Mouse (Mus musculus): ENCODE measurements around the gene Bcl2.

The Bcl2 gene

DNA sequence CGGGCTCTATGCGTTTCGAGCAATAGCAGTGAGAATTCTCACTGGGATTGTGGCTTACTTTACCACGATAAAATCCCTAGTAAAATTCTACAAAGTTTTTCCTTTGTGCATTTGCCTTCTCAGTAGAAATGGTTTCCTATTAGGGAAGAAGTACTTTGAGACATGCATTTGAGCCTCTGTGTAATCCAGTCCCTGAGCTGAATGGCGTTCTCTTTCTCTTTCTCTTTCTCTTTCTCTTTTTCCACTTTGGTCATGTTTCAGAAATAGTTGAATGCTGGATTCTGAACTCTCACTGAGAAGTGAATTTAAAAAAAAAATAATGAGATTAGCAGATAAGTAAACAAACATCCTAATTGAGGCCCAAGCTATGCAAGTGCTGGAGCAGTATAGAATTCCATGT, 191.1 kb downstream of the Bcl2 start:
- intact Hi-C loops (cut with DNase I): no loop called here

DNA sequence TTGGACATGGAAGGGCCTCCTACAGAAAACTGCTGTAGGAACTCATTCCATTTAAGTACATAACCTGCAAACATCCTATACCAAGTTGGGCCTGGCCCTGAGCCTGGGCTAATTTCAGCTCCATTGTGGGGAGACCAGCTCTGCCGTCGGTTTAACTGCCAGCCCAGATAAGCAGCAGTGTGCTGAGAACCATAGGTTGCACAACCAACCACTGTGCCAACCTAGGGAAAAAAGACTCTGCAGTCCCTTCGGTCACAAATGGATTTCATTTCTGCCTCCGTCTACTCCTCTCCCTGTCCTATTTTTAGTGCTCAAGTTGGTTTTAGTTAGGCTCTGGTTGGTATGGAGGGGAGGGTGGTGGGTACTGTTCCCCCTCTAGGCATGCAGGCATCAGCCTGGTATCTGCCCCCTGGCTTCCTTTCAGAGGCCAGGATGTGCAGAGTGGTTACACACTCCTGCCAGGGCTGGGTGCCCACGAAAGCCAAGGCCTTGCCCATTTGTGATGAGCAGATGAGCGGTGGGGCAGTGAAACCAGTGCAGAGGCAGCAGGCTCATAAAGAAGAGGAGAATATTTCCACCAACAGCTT, 196.4 kb downstream of the Bcl2 start:
- intact Hi-C loops (cut with DNase I): loop anchor here (10.0 kb wide), 1 partner anchor 297 kb away; no protein-coding TSS in a partner anchor

- intact Hi-C loops (cut with DNase I): loop anchor here (10.0 kb wide), 1 partner anchor 298 kb away; no protein-coding TSS in a partner anchor
These were observed 197.0 kb downstream of the Bcl2 start for GRCm38 (mm10) chr1:106517099-106517498.

- intact Hi-C loops (cut with DNase I): loop anchor here (2.0 to 10.0 kb wide), 2 partner anchors 201 to 299 kb away; no protein-coding TSS in a partner anchor
These were observed 198.5 kb downstream of the Bcl2 start for GRCm38 (mm10) chr1:106515611-106516010.

DNA sequence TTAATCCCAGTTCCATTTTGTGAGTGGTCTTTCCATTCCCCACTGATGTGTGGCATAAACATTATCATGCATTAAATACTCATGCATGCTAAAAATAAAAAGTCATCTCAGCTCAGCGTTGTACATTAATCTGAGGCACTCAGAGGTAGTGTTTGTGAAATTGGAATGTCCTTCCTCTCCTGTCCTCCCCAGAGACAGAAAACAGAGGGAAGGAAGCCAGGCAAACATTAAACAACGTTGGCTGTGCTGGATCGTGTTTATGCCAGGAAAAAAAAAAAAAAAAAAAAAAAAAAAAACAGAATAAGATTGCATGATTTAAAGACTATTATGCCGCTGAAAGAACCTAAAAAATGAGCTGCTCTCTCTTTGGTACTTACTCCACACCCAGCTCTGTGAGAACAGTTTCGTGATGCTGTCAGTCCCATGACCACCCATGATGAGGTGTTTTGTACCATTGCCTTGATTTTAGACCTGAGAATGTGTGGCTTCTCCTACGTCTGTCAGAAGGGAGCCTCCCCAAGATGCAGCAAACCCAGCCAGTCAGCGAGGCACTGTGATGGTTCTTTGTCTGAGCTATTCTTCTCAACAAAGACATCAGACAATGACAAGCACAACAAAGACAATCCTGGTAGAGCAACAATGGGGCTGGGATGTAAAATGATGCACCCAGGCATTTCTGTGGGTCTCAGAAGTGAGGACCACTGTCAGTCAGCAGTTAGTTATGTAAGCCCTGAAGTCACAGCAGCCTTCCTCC, 200.0 kb downstream of the Bcl2 start:
- intact Hi-C loops (cut with DNase I): loop anchor here (2.0 to 10.0 kb wide), 2 partner anchors 203 to 301 kb away; no protein-coding TSS in a partner anchor

GRCm38 (mm10) chr1:106513481-106513880, 200.6 kb downstream of the Bcl2 start:
- intact Hi-C loops (cut with DNase I): loop anchor here (10.0 kb wide), 1 partner anchor 301 kb away; no protein-coding TSS in a partner anchor

DNA sequence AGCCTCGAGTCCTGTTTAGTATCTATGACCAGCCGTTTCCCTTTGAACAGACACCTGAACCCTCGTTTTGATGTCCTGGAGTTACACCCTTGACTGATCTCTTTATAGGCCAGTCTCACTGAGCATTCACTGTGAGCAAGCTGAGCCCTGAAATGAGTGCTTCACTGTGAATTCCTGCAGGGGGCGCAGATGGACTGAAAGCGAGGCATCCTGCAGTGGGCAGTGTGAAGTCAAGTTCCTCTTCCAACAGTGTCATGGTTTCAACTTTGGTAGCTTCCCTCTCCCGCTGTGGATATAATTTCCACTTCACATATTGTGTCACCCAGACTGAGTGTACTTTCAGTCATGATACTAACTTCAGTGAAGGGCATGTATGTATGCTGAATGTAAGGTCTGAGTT, 202.5 kb downstream of the Bcl2 start:
- intact Hi-C loops (cut with DNase I): loop anchor here (10.0 kb wide), 1 partner anchor 303 kb away; no protein-coding TSS in a partner anchor

- intact Hi-C loops (cut with DNase I): no loop called here
These were observed 206.5 kb downstream of the Bcl2 start for GRCm38 (mm10) chr1:106507556-106507955.

DNA sequence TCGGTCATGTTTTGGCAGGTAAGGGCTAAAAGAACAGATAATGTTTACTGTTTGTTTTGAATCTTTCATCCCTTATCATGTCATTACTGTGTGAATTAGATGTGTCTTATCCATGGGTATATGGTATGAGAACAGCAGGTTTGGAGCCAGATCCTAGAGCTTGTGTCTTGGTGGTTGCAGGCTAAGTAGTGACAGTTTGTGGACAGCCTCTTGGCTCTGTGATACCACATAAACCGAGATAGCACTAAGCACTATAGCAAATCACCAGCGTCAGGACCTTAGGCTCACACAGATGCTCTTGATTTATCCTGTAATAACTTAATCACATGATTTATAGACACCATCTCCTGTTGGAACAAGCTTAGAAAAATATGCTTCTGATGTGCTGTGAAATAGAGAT, 210.2 kb downstream of the Bcl2 start:
- intact Hi-C loops (cut with DNase I): no loop called here

GRCm38 (mm10) chr1:106503407-106503806, 210.7 kb downstream of the Bcl2 start:
- intact Hi-C loops (cut with DNase I): no loop called here

DNA sequence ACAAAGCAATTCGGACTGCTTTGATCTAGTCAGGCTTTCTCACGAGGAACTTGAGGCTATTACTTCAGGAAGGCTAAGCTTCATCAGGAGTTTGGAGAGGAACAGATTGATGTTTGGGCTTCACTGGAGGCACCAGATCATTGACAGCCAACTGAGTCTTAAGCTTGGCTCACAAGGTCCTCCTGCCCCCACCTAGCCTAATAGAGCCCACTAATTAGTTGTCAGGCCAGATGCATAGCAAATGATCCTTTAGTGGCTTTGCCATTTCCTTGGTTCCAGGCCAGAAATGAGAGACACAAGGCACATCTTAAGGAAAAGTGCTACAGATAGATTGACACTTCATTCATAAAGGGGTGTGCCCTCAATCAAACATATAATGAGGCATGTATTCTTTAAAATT, 216.1 kb downstream of the Bcl2 start:
- intact Hi-C loops (cut with DNase I): no loop called here

Small RNA genes within 50 kb of the gene (microRNA-seq; reads per million reads assigned to microRNA genes)
- gene Mir3473f: 0 reads per million in 2 experiments

All from adrenal gland (tissue).